Mouse (Mus musculus) MEL (cell line): Measurements from ENCODE around the gene Faf1.

Experiments used
- MAFK ChIP-seq: IDR thresholded peaks from 2 replicates; pipeline ENCODE4 v1.6.1; 2011; ENCODE audit warnings: low read depth, mild to moderate bottlenecking, low read length, improper control_type of control experiment, borderline replicate concordance
- POLR2A ChIP-seq, 2 experiments: IDR thresholded peaks; 2 replicates each; pipeline ENCODE4 v1.6.1; 2011 to 2012; ENCODE audit warnings: low read length in 2 of 2, mild to moderate bottlenecking in 2 of 2, control low read depth in 1 of 2, improper control_type of control experiment in 1 of 2, low read depth in 1 of 2, moderate library complexity in 1 of 2; ENCODE audit not compliant: control insufficient read depth in 1 of 2, insufficient read depth in 1 of 2, poor library complexity in 1 of 2

DNA sequence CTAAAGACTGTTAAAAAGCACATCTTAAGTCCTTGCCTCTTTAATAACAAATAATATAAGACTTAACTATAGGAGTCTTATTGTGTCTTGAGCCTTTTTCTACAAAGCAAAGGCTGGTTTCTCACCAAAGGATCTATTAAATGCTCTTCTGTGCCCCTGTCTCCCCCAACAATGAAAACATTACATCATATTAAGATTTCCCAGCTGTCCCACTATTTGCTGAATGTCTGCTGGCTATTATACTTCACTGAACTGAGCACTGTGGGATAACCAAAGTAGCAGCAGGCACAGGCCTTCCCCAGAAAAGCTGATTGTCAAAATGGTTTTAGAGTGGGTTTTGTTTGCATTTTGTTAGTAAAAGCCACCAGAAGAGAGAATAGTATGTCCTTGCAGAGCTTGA, 262.9 kb downstream of the Faf1 start:
- TF ChIP-seq MAFK (no peak), POLR2A (IDR thresholded peaks at IDR 0.05; ENCODE audit: control insufficient read depth in 1 of 2, insufficient read depth in 1 of 2, low read depth in 1 of 2, low read length in 2 of 2, poor library complexity in 1 of 2) (no peak)
